Mouse (Mus musculus): ENCODE measurements around the gene Dkk3.
A peak's percentile ranks its signal among the peaks of the same experiment; 100 is the strongest.

Dkk3 gene

GRCm38 (mm10) chr7:112158942-112159341, at the start of gene Dkk3:
Gene Dkk3 (minus strand): TSS chr7:112159057.
- no peak for ATAC-seq (ENCODE audit: insufficient number of reproducible peaks, low FRiP score, low TSS enrichment)

GRCm38 (mm10) chr7:112207717-112208116, 48.9 kb upstream of the Dkk3 start:
- no peak for ATAC-seq (ENCODE audit: insufficient number of reproducible peaks, low FRiP score, low TSS enrichment)

- ATAC-seq (ENCODE audit: insufficient number of reproducible peaks, low FRiP score, low TSS enrichment): no peak
Observed at GRCm38 (mm10) chr7:112205513-112205912, 46.7 kb upstream of the Dkk3 start.

GRCm38 (mm10) chr7:112204380-112204963, 45.6 kb upstream of the Dkk3 start:
- ATAC-seq (ENCODE audit: insufficient number of reproducible peaks, low FRiP score, low TSS enrichment): 0 out of 2 replicates have a peak, but pooled peaks have one; percentile 6

- ATAC-seq (ENCODE audit: insufficient number of reproducible peaks, low FRiP score, low TSS enrichment): peak; percentile 89
Observed at GRCm38 (mm10) chr7:112203937-112204336, 45.1 kb upstream of the Dkk3 start.

GRCm38 (mm10) chr7:112202843-112203242, 44.0 kb upstream of the Dkk3 start:
- ATAC-seq (ENCODE audit: insufficient number of reproducible peaks, low FRiP score, low TSS enrichment): no peak

GRCm38 (mm10) chr7:112202194-112202593, 43.3 kb upstream of the Dkk3 start:
- ATAC-seq (ENCODE audit: insufficient number of reproducible peaks, low FRiP score, low TSS enrichment): no peak

- ATAC-seq (ENCODE audit: insufficient number of reproducible peaks, low FRiP score, low TSS enrichment): no peak
Observed at GRCm38 (mm10) chr7:112200761-112201160, 41.9 kb upstream of the Dkk3 start.

- ATAC-seq (ENCODE audit: insufficient number of reproducible peaks, low FRiP score, low TSS enrichment): no peak
Observed at GRCm38 (mm10) chr7:112199343-112199742, 40.5 kb upstream of the Dkk3 start.

- ATAC-seq (ENCODE audit: insufficient number of reproducible peaks, low FRiP score, low TSS enrichment): no peak
Observed at GRCm38 (mm10) chr7:112197461-112197860, 38.6 kb upstream of the Dkk3 start.

- ATAC-seq (ENCODE audit: insufficient number of reproducible peaks, low FRiP score, low TSS enrichment): no peak
Observed at GRCm38 (mm10) chr7:112194286-112194685, 35.4 kb upstream of the Dkk3 start.

GRCm38 (mm10) chr7:112192778-112193177, 33.9 kb upstream of the Dkk3 start:
- ATAC-seq (ENCODE audit: insufficient number of reproducible peaks, low FRiP score, low TSS enrichment): no peak

- ATAC-seq (ENCODE audit: insufficient number of reproducible peaks, low FRiP score, low TSS enrichment): peak; percentile 18; the same call in 1 of the 2 replicates
Observed at GRCm38 (mm10) chr7:112192237-112192636, 33.4 kb upstream of the Dkk3 start.

- no peak for ATAC-seq (ENCODE audit: insufficient number of reproducible peaks, low FRiP score, low TSS enrichment)
Observed at GRCm38 (mm10) chr7:112187536-112188459, 28.9 kb upstream of the Dkk3 start.

- no peak for ATAC-seq (ENCODE audit: insufficient number of reproducible peaks, low FRiP score, low TSS enrichment)
Observed at GRCm38 (mm10) chr7:112186871-112187270, 28.0 kb upstream of the Dkk3 start.

GRCm38 (mm10) chr7:112185226-112185745, 26.4 kb upstream of the Dkk3 start:
- ATAC-seq (ENCODE audit: insufficient number of reproducible peaks, low FRiP score, low TSS enrichment): peak; percentile 36; the same call in 1 of the 2 replicates

GRCm38 (mm10) chr7:112184519-112185225, 25.8 kb upstream of the Dkk3 start:
- no peak for ATAC-seq (ENCODE audit: insufficient number of reproducible peaks, low FRiP score, low TSS enrichment)

GRCm38 (mm10) chr7:112183258-112183841, 24.5 kb upstream of the Dkk3 start:
- ATAC-seq (ENCODE audit: insufficient number of reproducible peaks, low FRiP score, low TSS enrichment): peak; percentile 53

- ATAC-seq (ENCODE audit: insufficient number of reproducible peaks, low FRiP score, low TSS enrichment): peak; percentile 61
Observed at GRCm38 (mm10) chr7:112180235-112180705, 21.4 kb upstream of the Dkk3 start.

- ATAC-seq (ENCODE audit: insufficient number of reproducible peaks, low FRiP score, low TSS enrichment): no peak
Observed at GRCm38 (mm10) chr7:112176627-112177026, 17.8 kb upstream of the Dkk3 start.
